Mouse (Mus musculus): ENCODE measurements around the gene Nkd1. TPM values are rescaled to one million over a fixed set of nuclear protein-coding genes. Genes with fewer than 3 reads are reported as not detected.

The Nkd1 gene
- polyA plus RNA-seq, 1 experiment from 2014 or later = 36.4 TPM

GRCm38 (mm10) chr8:88598578-88598977 is 77.4 kb downstream of the Nkd1 start:
- Histone ChIP-seq H3K4me1 (ENCODE audit: control insufficient read depth, insufficient read depth, low read length) (peaks cover under 1% of the 10 kb centered on the region; the same call in 1 of the 2 replicates), H3K27ac (ENCODE audit: low read length) (no peak overlapping the region), H3K4me3 (replicated peaks; ENCODE audit: low read length) (no peak overlapping the region), H3K4me2 (ENCODE audit: low read depth, low read length) (no peak overlapping the region), H3K36me3 (ENCODE audit: control insufficient read depth, insufficient read depth, low read length) (no peaks in the 10 kb centered on the region), H3K9me3 (replicated peaks; ENCODE audit: control insufficient read depth, low read length) (no peaks in the 10 kb centered on the region), H3K27me3 (ENCODE audit: control insufficient read depth, insufficient read depth, low read length) (no peaks in the 10 kb centered on the region), H3K9ac (ENCODE audit: low read length) (no peak overlapping the region)
- 58% methylated on average over 5 of the region's 5 CpGs for WGBS
- ATAC-seq (ENCODE audit: insufficient read depth, low FRiP score) = no peak

GRCm38 (mm10) chr8:88599491-88599890 is 78.3 kb downstream of the Nkd1 start:
- Histone ChIP-seq H3K4me2 (ENCODE audit: low read depth, low read length) (no peak overlapping the region), H3K4me1 (ENCODE audit: control insufficient read depth, insufficient read depth, low read length) (peaks cover 5% of the 10 kb centered on the region; the same call in 1 of the 2 replicates), H3K9me3 (replicated peaks; ENCODE audit: control insufficient read depth, low read length) (no peaks in the 10 kb centered on the region), H3K4me3 (replicated peaks; ENCODE audit: low read length) (no peak overlapping the region), H3K9ac (ENCODE audit: low read length) (no peak overlapping the region), H3K27me3 (ENCODE audit: control insufficient read depth, insufficient read depth, low read length) (no peaks in the 10 kb centered on the region), H3K27ac (ENCODE audit: low read length) (no peak overlapping the region), H3K36me3 (ENCODE audit: control insufficient read depth, insufficient read depth, low read length) (no peaks in the 10 kb centered on the region)
- WGBS = 88% methylated on average over 7 of the region's 7 CpGs
- no peak for ATAC-seq (ENCODE audit: insufficient read depth, low FRiP score)

- Histone ChIP-seq H3K27ac (ENCODE audit: low read length) (peak overlapping the region; percentile 71), H3K4me2 (ENCODE audit: low read depth, low read length) (peak overlapping the region; percentile 39), H3K36me3 (ENCODE audit: control insufficient read depth, insufficient read depth, low read length) (no peaks in the 10 kb centered on the region), H3K4me3 (replicated peaks; ENCODE audit: low read length) (peak overlapping the region; percentile 18), H3K27me3 (ENCODE audit: control insufficient read depth, insufficient read depth, low read length) (no peaks in the 10 kb centered on the region), H3K9me3 (replicated peaks; ENCODE audit: control insufficient read depth, low read length) (no peaks in the 10 kb centered on the region), H3K9ac (ENCODE audit: low read length) (no peak overlapping the region), H3K4me1 (ENCODE audit: control insufficient read depth, insufficient read depth, low read length) (peaks cover 16% of the 10 kb centered on the region)
- 9% methylated on average over 10 of the region's 10 CpGs for WGBS
- ATAC-seq (ENCODE audit: insufficient read depth, low FRiP score) = peak; percentile 6; the same call in 1 of the 2 replicates
Observed at GRCm38 (mm10) chr8:88603446-88603989, 82.4 kb downstream of the Nkd1 start.

GRCm38 (mm10) chr8:88604065-88605038 is 83.2 kb downstream of the Nkd1 start:
- H3K9ac ChIP-seq (ENCODE audit: low read length) = no peak overlapping the region
- H3K27me3 ChIP-seq (ENCODE audit: control insufficient read depth, insufficient read depth, low read length) = no peaks in the 10 kb centered on the region
- peaks cover 16% of the 10 kb centered on the region for H3K4me1 ChIP-seq (ENCODE audit: control insufficient read depth, insufficient read depth, low read length)
- WGBS = 7% methylated on average over 20 of the region's 20 CpGs
- peak; percentile 90 for ATAC-seq (ENCODE audit: insufficient read depth, low FRiP score)
- no peaks in the 10 kb centered on the region for H3K36me3 ChIP-seq (ENCODE audit: control insufficient read depth, insufficient read depth, low read length)
- no peaks in the 10 kb centered on the region for H3K9me3 ChIP-seq (replicated peaks; ENCODE audit: control insufficient read depth, low read length)
- peak overlapping the region; percentile 39 for H3K4me2 ChIP-seq (ENCODE audit: low read depth, low read length)
- H3K27ac ChIP-seq (ENCODE audit: low read length) = peak overlapping the region; percentile 71
- H3K4me3 ChIP-seq (replicated peaks; ENCODE audit: low read length) = peak overlapping the region; percentile 18

GRCm38 (mm10) chr8:88605361-88606040 is 84.3 kb downstream of the Nkd1 start:
- no peaks in the 10 kb centered on the region for H3K27me3 ChIP-seq (ENCODE audit: control insufficient read depth, insufficient read depth, low read length)
- H3K4me2 ChIP-seq (ENCODE audit: low read depth, low read length) = no peak overlapping the region
- no peak for ATAC-seq (ENCODE audit: insufficient read depth, low FRiP score)
- no peaks in the 10 kb centered on the region for H3K36me3 ChIP-seq (ENCODE audit: control insufficient read depth, insufficient read depth, low read length)
- H3K4me3 ChIP-seq (replicated peaks; ENCODE audit: low read length) = no peak overlapping the region
- H3K9me3 ChIP-seq (replicated peaks; ENCODE audit: control insufficient read depth, low read length) = no peaks in the 10 kb centered on the region
- peaks cover 16% of the 10 kb centered on the region for H3K4me1 ChIP-seq (ENCODE audit: control insufficient read depth, insufficient read depth, low read length)
- H3K27ac ChIP-seq (ENCODE audit: low read length) = no peak overlapping the region
- 40% methylated on average over 13 of the region's 13 CpGs for WGBS
- H3K9ac ChIP-seq (ENCODE audit: low read length) = no peak overlapping the region

GRCm38 (mm10) chr8:88609036-88609435 is 87.9 kb downstream of the Nkd1 start:
- Histone ChIP-seq H3K27ac (ENCODE audit: low read length) (no peak overlapping the region), H3K4me1 (ENCODE audit: control insufficient read depth, insufficient read depth, low read length) (peaks cover 11% of the 10 kb centered on the region), H3K36me3 (ENCODE audit: control insufficient read depth, insufficient read depth, low read length) (no peaks in the 10 kb centered on the region), H3K9ac (ENCODE audit: low read length) (no peak overlapping the region), H3K9me3 (replicated peaks; ENCODE audit: control insufficient read depth, low read length) (no peaks in the 10 kb centered on the region), H3K27me3 (ENCODE audit: control insufficient read depth, insufficient read depth, low read length) (no peaks in the 10 kb centered on the region), H3K4me3 (replicated peaks; ENCODE audit: low read length) (no peak overlapping the region), H3K4me2 (ENCODE audit: low read depth, low read length) (no peak overlapping the region)
- 79% methylated on average over 8 of the region's 8 CpGs for WGBS
- no peak for ATAC-seq (ENCODE audit: insufficient read depth, low FRiP score)

- Histone ChIP-seq H3K9ac (ENCODE audit: low read length) (no peak overlapping the region), H3K27me3 (ENCODE audit: control insufficient read depth, insufficient read depth, low read length) (no peaks in the 10 kb centered on the region), H3K36me3 (ENCODE audit: control insufficient read depth, insufficient read depth, low read length) (no peaks in the 10 kb centered on the region), H3K4me3 (replicated peaks; ENCODE audit: low read length) (no peak overlapping the region), H3K27ac (ENCODE audit: low read length) (no peak overlapping the region), H3K4me2 (ENCODE audit: low read depth, low read length) (no peak overlapping the region), H3K4me1 (ENCODE audit: control insufficient read depth, insufficient read depth, low read length) (peaks cover 5% of the 10 kb centered on the region), H3K9me3 (replicated peaks; ENCODE audit: control insufficient read depth, low read length) (no peaks in the 10 kb centered on the region)
- 70% methylated on average over 6 of the region's 6 CpGs for WGBS
- no peak for ATAC-seq (ENCODE audit: insufficient read depth, low FRiP score)
Observed at GRCm38 (mm10) chr8:88610271-88610670, 89.1 kb downstream of the Nkd1 start.

GRCm38 (mm10) chr8:88614981-88615380 is 93.8 kb downstream of the Nkd1 start:
- 55% methylated on average over 5 of the region's 5 CpGs for WGBS
- H3K27me3 ChIP-seq (ENCODE audit: control insufficient read depth, insufficient read depth, low read length) = no peaks in the 10 kb centered on the region

GRCm38 (mm10) chr8:88618612-88619011 is 97.5 kb downstream of the Nkd1 start:
- Histone ChIP-seq H3K9me3 (replicated peaks; ENCODE audit: control insufficient read depth, low read length) (0 out of 2 replicates have a peak, but pooled peaks cover 4% of the 10 kb centered on the region), H3K27ac (ENCODE audit: low read length) (no peak overlapping the region), H3K4me3 (replicated peaks; ENCODE audit: low read length) (no peak overlapping the region), H3K4me1 (ENCODE audit: control insufficient read depth, insufficient read depth, low read length) (no peaks in the 10 kb centered on the region), H3K36me3 (ENCODE audit: control insufficient read depth, insufficient read depth, low read length) (no peaks in the 10 kb centered on the region), H3K27me3 (ENCODE audit: control insufficient read depth, insufficient read depth, low read length) (peaks cover 3% of the 10 kb centered on the region; the same call in 1 of the 2 replicates), H3K4me2 (ENCODE audit: low read depth, low read length) (no peak overlapping the region), H3K9ac (ENCODE audit: low read length) (no peak overlapping the region)
- ATAC-seq (ENCODE audit: insufficient read depth, low FRiP score) = no peak
- WGBS = 46% methylated on average over 5 of the region's 5 CpGs

More at GRCm38 (mm10) chr8:88614981-88615380, 93.8 kb downstream of the Nkd1 start:
- H3K36me3 ChIP-seq (ENCODE audit: control insufficient read depth, insufficient read depth, low read length) = no peaks in the 10 kb centered on the region
- no peak overlapping the region for H3K4me2 ChIP-seq (ENCODE audit: low read depth, low read length)
- ATAC-seq (ENCODE audit: insufficient read depth, low FRiP score) = no peak
- no peaks in the 10 kb centered on the region for H3K4me1 ChIP-seq (ENCODE audit: control insufficient read depth, insufficient read depth, low read length)
- H3K9ac ChIP-seq (ENCODE audit: low read length) = no peak overlapping the region
- H3K27ac ChIP-seq (ENCODE audit: low read length) = no peak overlapping the region
- no peak overlapping the region for H3K4me3 ChIP-seq (replicated peaks; ENCODE audit: low read length)
- 0 out of 2 replicates have a peak, but pooled peaks cover 4% of the 10 kb centered on the region for H3K9me3 ChIP-seq (replicated peaks; ENCODE audit: control insufficient read depth, low read length)

Measured in stomach, embryonic 16.5 days (tissue).